Mouse (Mus musculus) heart, adult 2 months (tissue): Measurements from ENCODE around the gene Dlx2.
A peak's percentile ranks its signal among the peaks of the same experiment; 100 is the strongest.

ENCODE experiments used
- CTCF ChIP-seq: fragments of 200-600 bp; IDR thresholded peaks from 2 replicates; pipeline ENCODE4 v1.8.1; 2022; ENCODE audit warnings: antibody characterized with exemption, mild to moderate bottlenecking, moderate library complexity
- EP300 ChIP-seq: fragments of 200-500 bp; IDR thresholded peaks from 2 replicates; pipeline ENCODE4 v1.6.1; 2011; ENCODE audit warnings: low read depth, low read length, control low read depth; ENCODE audit not compliant: insufficient read depth
- POLR2A ChIP-seq: fragments of 200-500 bp; IDR thresholded peaks from 2 replicates; pipeline ENCODE4 v1.6.1; 2011; ENCODE audit warnings: mild to moderate bottlenecking, low read depth, low read length, control low read depth; ENCODE audit not compliant: insufficient read depth

GRCm38 (mm10) chr2:71580632-71581466 lies 34.3 kb upstream of the Dlx2 start:
- TF ChIP-seq CTCF: peak; percentile 75
- TF ChIP-seq EP300: no peak
- no peak for TF ChIP-seq POLR2A
